Mouse (Mus musculus): ENCODE measurements around the gene Dolk.

GRCm38 (mm10) chr2:30257699-30258460 lies 28.3 kb downstream of the Dolk start:
- no peak for TF ChIP-seq CTCF (IDR thresholded peaks at IDR 0.05 in 2 of 3, conservative IDR thresholded peaks at IDR 0.05 in 1 of 3; ENCODE audit: control insufficient read depth in 1 of 3, insufficient read depth in 1 of 3, low read depth in 2 of 3, low read length in 3 of 3, poor library complexity in 1 of 3, severe bottlenecking in 1 of 3)
- no peak for TF ChIP-seq USF1 (IDR thresholded peaks at IDR 0.05; ENCODE audit: low read depth, low read length)
